Mouse (Mus musculus) myocyte (in vitro differentiated cells): Measurements from ENCODE around the gene Il25. TPM values are rescaled to one million over a fixed set of nuclear protein-coding genes. Genes with fewer than 3 reads are reported as not detected.
"Not testable (repeated sequence)": the region's sequence is repeated elsewhere in the genome, so short reads cannot be mapped to it uniquely, and the experiment has no call there.

Experiments used
- H3K27me3 ChIP-seq: one replicate; pipeline ENCODE4 v1.6.1; 2011; ENCODE audit not compliant: control insufficient read depth, insufficient read depth, insufficient read length
- H3K36me3 ChIP-seq: one replicate; pipeline ENCODE4 v1.6.1; 2011; ENCODE audit not compliant: control insufficient read depth, insufficient read depth
- H3K4me2 ChIP-seq: one replicate; pipeline ENCODE4 v1.6.1; 2011; ENCODE audit warnings: low read depth, control low read depth
- H3K4me3 ChIP-seq: one replicate; pipeline ENCODE4 v1.5.1; 2011; ENCODE audit warnings: mild to moderate bottlenecking, control low read depth, moderate library complexity
- H3K79me2 ChIP-seq: one replicate; pipeline ENCODE4 v1.6.1; 2011; ENCODE audit not compliant: control insufficient read depth, insufficient read depth
- H3ac ChIP-seq: one replicate; pipeline ENCODE4 v1.6.1; 2011; ENCODE audit not compliant: control insufficient read depth, insufficient read length
- CEBPB ChIP-seq: IDR thresholded peaks from 2 replicates; pipeline ENCODE4 v1.6.1; 2011; ENCODE audit warnings: mild to moderate bottlenecking, moderate library complexity; ENCODE audit not compliant: poor library complexity, insufficient read depth, severe bottlenecking
- E2F4 ChIP-seq: IDR thresholded peaks from one replicate; pipeline ENCODE4 v1.6.1; 2011; ENCODE audit warnings: mild to moderate bottlenecking, control low read depth, moderate library complexity; ENCODE audit not compliant: insufficient read depth
- MAX ChIP-seq: IDR thresholded peaks from one replicate; pipeline ENCODE4 v1.6.1; 2011; ENCODE audit warnings: low read depth, mild to moderate bottlenecking, control low read depth
- MYOD1 ChIP-seq, 3 experiments: IDR thresholded peaks; one replicate each; pipeline ENCODE4 v1.6.1; 2011; ENCODE audit warnings: control low read depth in 2 of 3, low read depth in 2 of 3, mild to moderate bottlenecking in 2 of 3, moderate library complexity in 1 of 3; ENCODE audit not compliant: insufficient read length in 2 of 3, control insufficient read depth in 1 of 3
- MYOG ChIP-seq, 3 experiments: IDR thresholded peaks; one replicate each; pipeline ENCODE4 v1.6.1; 2011; ENCODE audit warnings: control low read depth in 2 of 3, low read depth in 2 of 3, mild to moderate bottlenecking in 2 of 3; ENCODE audit not compliant: insufficient read length in 2 of 3, control insufficient read depth in 1 of 3, insufficient read depth in 1 of 3
- POLR2A ChIP-seq: IDR thresholded peaks from one replicate; pipeline ENCODE4 v1.6.1; 2011; ENCODE audit warnings: low read depth, mild to moderate bottlenecking, control low read depth, moderate library complexity; ENCODE audit not compliant: insufficient read length
- POLR2AphosphoS2 ChIP-seq: IDR thresholded peaks from one replicate; pipeline ENCODE4 v1.6.1; 2011; ENCODE audit warnings: low read depth, control low read depth; ENCODE audit not compliant: insufficient read length
- REST ChIP-seq: IDR thresholded peaks from one replicate; pipeline ENCODE4 v1.6.1; 2011; ENCODE audit warnings: mild to moderate bottlenecking, control low read depth, moderate library complexity; ENCODE audit not compliant: insufficient read depth, insufficient read length
- SRF ChIP-seq: IDR thresholded peaks from one replicate; pipeline ENCODE4 v1.6.1; 2011; ENCODE audit warnings: low read depth; ENCODE audit not compliant: control insufficient read depth, insufficient read length
- TCF12 ChIP-seq: IDR thresholded peaks from one replicate; pipeline ENCODE4 v1.6.1; 2011; ENCODE audit warnings: mild to moderate bottlenecking, control low read depth; ENCODE audit not compliant: poor library complexity, insufficient read depth, severe bottlenecking
- TCF3 ChIP-seq: IDR thresholded peaks from one replicate; pipeline ENCODE4 v1.6.1; 2011; ENCODE audit warnings: low read depth, control low read depth; ENCODE audit not compliant: insufficient read length
- USF1 ChIP-seq: IDR thresholded peaks from one replicate; pipeline ENCODE4 v1.6.1; 2011; ENCODE audit warnings: low read depth, mild to moderate bottlenecking, control low read depth, moderate library complexity
- polyA plus RNA-seq: library from polyadenylated mRNA; unstranded; fragments of >200 nt; fragmentation: generic; extraction: Trizol; gene quantifications from one replicate; pipeline ENCODE4 v1.2.1, GENCODE M21; 2012; ENCODE audit warnings: missing spikeins

Il25 gene
- polyA plus RNA-seq, 1 experiment = 0.05 TPM

DNA sequence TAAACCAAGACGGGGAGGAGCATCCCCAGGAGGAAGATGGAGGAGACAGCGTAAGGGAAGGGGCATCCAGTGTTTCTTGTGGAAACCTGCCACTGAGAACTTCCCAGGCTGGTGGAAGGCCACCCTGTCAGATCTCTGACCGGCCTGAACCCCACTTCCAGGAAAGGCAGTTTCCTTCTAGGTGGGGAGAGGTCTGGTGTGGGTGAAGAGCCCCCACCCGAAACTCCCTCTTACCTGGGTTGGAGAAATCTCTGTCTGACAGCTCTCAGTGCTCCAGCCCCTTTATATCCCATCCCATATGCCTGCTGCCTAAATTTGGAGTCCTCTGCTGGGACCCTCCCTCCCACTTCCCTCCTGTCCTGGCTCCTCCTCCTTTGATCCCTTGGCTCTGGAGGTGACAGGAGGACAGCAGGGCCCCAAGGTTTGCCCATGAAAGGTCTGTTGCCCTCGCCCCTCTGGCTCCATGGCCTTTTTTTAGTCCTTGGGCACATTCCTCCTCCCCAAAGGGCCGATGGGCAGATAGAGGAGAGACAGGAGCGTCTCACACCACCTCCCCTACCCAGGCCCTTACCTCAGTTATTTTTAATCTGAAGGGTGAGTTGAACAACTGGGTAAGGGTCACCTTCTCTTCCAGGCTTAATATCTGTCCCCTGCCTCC, 34.0 kb downstream of the Il25 start, which contains the start of gene Myh6:
Gene Myh6 (minus strand): TSS at position 608 of the 658 bp plus-strand sequence.
- H3K4me2 ChIP-seq = no peak within 1 kb of the TSS
- H3K4me3 ChIP-seq = no peak within 1 kb of the TSS

DNA sequence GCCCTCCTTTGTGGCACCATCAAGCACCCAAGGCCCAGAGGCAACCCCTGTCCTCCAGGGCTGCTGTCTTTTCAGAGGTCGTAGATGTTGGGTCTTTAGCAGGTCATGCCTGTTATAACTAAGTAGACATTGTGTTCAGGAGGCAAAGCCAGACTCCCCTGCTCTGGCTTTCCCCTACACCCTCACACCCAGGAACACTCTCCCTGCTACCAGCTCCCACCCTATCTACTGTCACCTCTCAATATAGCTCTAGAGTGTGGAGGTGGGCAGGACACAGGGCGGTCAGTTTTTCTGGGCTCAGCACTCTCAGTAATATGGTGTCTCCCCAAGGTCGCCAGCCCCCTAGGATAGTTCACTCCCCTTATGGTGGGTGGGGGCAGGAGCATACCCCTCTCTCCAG, 35.4 kb downstream of the Il25 start:
- Histone ChIP-seq H3K4me2 (no peak overlapping the region), H3ac (no peak overlapping the region), H3K79me2 (no peaks in the 10 kb centered on the region), H3K27me3 (peaks cover 50% of the 10 kb centered on the region), H3K4me3 (no peak overlapping the region), H3K36me3 (no peaks in the 10 kb centered on the region)
- TF ChIP-seq SRF (no peak), MAX (no peak), REST (no peak), CEBPB (no peak), MYOD1 (IDR thresholded peaks at IDR 0.05; ENCODE audit: control insufficient read depth in 1 of 3, insufficient read length in 2 of 3, low read depth in 2 of 3) (no peak), E2F4 (no peak), MYOG (IDR thresholded peaks at IDR 0.05; ENCODE audit: control insufficient read depth in 1 of 3, insufficient read depth in 1 of 3, insufficient read length in 2 of 3, low read depth in 2 of 3) (no peak)

More for the DNA sequence above, 34.0 kb downstream of the Il25 start, which contains the start of gene Myh6:
- no peak for TF ChIP-seq MYOD1 (IDR thresholded peaks at IDR 0.05; ENCODE audit: control insufficient read depth in 1 of 3, insufficient read length in 2 of 3, low read depth in 2 of 3)
- TF ChIP-seq MAX = no peak
- TF ChIP-seq TCF3 = no peak
- no peak for TF ChIP-seq E2F4
- TF ChIP-seq POLR2AphosphoS2 = no peak
- no peak for TF ChIP-seq POLR2A
- TF ChIP-seq CEBPB = no peak
- TF ChIP-seq MYOG (IDR thresholded peaks at IDR 0.05; ENCODE audit: control insufficient read depth in 1 of 3, insufficient read depth in 1 of 3, insufficient read length in 2 of 3, low read depth in 2 of 3) = no peak
- TF ChIP-seq TCF12 = no peak
- no peak for TF ChIP-seq USF1
- Histone ChIP-seq H3K36me3 (no peaks in the 10 kb centered on the region), H3ac (no peak within 1 kb of the TSS), H3K79me2 (no peaks in the 10 kb centered on the region), H3K27me3 (peaks cover 51% of the 10 kb centered on the region)

DNA sequence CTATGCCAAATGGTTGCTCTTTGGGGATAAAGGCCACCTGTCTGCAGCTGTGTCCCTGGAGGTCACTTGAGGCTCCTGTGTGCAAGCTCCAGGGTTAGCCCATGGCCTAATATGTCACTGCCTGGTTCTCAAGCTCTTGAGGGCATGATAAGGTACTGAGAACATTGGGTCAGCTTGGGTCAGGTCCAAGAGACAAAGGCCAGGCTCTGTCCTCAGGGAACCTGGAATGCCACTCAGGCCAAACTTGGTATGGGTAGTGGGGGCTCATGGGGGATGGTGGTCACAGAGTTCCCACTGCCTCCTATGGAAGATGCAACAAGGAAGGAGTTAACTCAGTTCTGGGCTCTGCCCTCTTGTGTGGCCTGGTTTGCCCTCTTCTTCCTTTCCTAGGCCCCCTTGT, 35.8 kb downstream of the Il25 start:
- H3K27me3 ChIP-seq = peaks cover 51% of the 10 kb centered on the region
- no peaks in the 10 kb centered on the region for H3K36me3 ChIP-seq
- no peaks in the 10 kb centered on the region for H3K79me2 ChIP-seq
- H3K4me2 ChIP-seq = no peak overlapping the region
- H3K4me3 ChIP-seq = no peak overlapping the region
- H3ac ChIP-seq = no peak overlapping the region
- TF ChIP-seq USF1 = no peak
- no peak for TF ChIP-seq MYOD1 (IDR thresholded peaks at IDR 0.05; ENCODE audit: control insufficient read depth in 1 of 3, insufficient read length in 2 of 3, low read depth in 2 of 3)
- no peak for TF ChIP-seq TCF12
- no peak for TF ChIP-seq CEBPB
- TF ChIP-seq REST = no peak
- TF ChIP-seq E2F4 = no peak
- TF ChIP-seq POLR2AphosphoS2 = no peak
- no peak for TF ChIP-seq SRF
- no peak for TF ChIP-seq TCF3
- no peak for TF ChIP-seq MAX
- TF ChIP-seq MYOG (IDR thresholded peaks at IDR 0.05; ENCODE audit: control insufficient read depth in 1 of 3, insufficient read depth in 1 of 3, insufficient read length in 2 of 3, low read depth in 2 of 3) = no peak
- no peak for TF ChIP-seq POLR2A

- peaks cover 38% of the 10 kb centered on the region for H3K27me3 ChIP-seq
- H3K4me3 ChIP-seq, H3ac ChIP-seq, H3K4me2 ChIP-seq, H3K36me3 ChIP-seq, H3K79me2 ChIP-seq: not testable (repeated sequence)
These were observed 40.3 kb downstream of the Il25 start for GRCm38 (mm10) chr14:54972786-54973185.

DNA sequence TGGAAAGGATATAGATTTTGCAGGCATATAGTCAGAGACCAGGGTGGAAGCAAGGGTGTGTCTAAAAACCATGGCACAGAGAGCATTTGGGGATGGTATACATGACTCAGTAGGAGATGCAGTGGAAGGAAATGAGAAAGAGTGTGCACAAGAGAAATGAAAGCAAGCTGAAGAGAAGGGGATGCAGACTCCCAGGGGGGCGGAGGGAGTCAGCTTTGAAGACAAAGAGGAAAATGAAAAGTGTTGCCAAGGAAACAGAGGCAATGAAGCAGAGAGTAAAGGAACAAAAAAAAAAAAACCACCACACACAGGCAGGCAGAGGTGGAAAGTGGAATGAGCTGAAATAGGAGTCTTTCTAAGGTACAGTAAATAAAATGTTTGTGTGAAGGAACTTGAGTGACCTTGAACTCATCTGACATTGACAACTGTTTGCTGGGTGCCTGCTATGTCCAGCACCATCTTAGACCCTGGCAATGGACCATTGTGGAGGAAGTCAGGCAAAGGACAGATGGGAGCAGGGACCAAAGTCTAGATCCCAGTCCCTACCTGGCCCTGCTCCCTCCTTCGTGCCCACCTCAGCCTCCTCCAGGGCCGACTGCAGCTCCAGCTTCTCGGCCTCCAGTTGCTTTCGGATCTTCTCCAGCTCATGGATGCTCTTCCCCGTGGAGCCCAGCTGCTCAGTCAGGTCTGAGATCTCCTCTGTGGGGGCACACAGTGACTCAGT, 41.7 kb downstream of the Il25 start:
- H3K36me3 ChIP-seq = no peaks in the 10 kb centered on the region
- H3K4me3 ChIP-seq = no peak overlapping the region
- H3K79me2 ChIP-seq = no peaks in the 10 kb centered on the region
- H3K4me2 ChIP-seq = no peak overlapping the region
- H3K27me3 ChIP-seq = peaks cover 43% of the 10 kb centered on the region
- no peak overlapping the region for H3ac ChIP-seq
- TF ChIP-seq TCF12 (no peak), MYOG (IDR thresholded peaks at IDR 0.05; ENCODE audit: control insufficient read depth in 1 of 3, insufficient read depth in 1 of 3, insufficient read length in 2 of 3, low read depth in 2 of 3) (no peak), REST (no peak), USF1 (no peak), MAX (no peak), E2F4 (no peak)
